9 mouse cellular contexts compared by ENCODE assay signal in the genomic region with DNA sequence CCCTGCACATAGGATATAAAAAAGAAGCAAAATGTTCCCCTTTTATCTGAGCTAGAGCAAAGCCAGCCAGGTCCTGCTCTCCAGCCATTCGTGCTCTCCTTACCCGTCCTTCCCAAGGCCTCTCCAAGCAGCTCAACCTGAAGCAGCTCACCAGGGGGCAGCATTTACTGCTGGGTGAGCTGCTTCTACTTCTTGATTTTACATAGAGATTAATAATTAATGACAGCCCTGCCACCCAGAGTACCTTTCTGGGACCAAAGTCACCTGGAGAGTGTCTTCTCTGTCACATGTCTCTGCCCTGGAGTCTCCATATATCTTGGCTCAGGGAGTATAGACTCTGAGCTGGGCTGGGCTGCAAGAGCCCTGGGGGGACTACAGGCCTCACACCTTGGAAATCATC.
DNase-seq lines count a peak whose midpoint lies in the region; ATAC-seq and TF ChIP-seq lines count a peak whose summit lies in the region.
"Had no signal": no experiment of that assay in that cellular context is flagged by ENCODE, and none has a peak within 500 bp of the region (broad histone marks: within the 10 kb centered on the region; RNA-seq: fewer than 3 reads in every experiment).

No protein-coding gene starts in this region.

- H3K27ac ChIP-seq in hindbrain, embryonic 14.5 days: no peak overlapping the region
- no peak overlapping the region for H3K27ac ChIP-seq in hindbrain, embryonic 12.5 days
- no peak overlapping the region for H3K27ac ChIP-seq in midbrain, embryonic 14.5 days (replicated peaks; ENCODE audit: low read depth, low read length)
- H3K27ac ChIP-seq: macrophage had no signal

- in situ Hi-C loops in Patski (cut with MboI; ENCODE audit: low pct_unique_long_range_greater_than_20kb): no loop called here

- peak; percentile 55 for DNase-seq in hindbrain, embryonic 14.5 days (ENCODE audit: low spot score)
- DNase-seq in Patski (ENCODE audit: low read depth, low spot score): peak; percentile 10
- DNase-seq in cerebellum, postnatal 25 days: peak; percentile 19 to 48
- peak; percentile 28 to 36 for DNase-seq in left cerebral cortex, postnatal 36 days (ENCODE audit: low spot score in 2 of 2)
- DNase-seq in midbrain, embryonic 14.5 days: peak; percentile 76
- peak; percentile 58 for DNase-seq in thymus, postnatal 14 days

- CTCF ChIA-PET in Patski (lab: Charles Lee): interaction anchor here (0.7 to 1.4 kb wide), 3 partner anchors 12 to 110 kb away, joined by 3 read pairs; no protein-coding TSS in a partner anchor

- peaks cover 12% of the 10 kb centered on the region; the same call in 1 of the 2 replicates for H3K4me1 ChIP-seq in hindbrain, embryonic 14.5 days (replicated peaks; ENCODE audit: control insufficient read depth, insufficient read depth, low read length)
- H3K4me1 ChIP-seq in hindbrain, embryonic 12.5 days: peaks cover 49% of the 10 kb centered on the region
- H3K4me1 ChIP-seq in midbrain, embryonic 14.5 days (ENCODE audit: control insufficient read depth, insufficient read depth, low read length): peaks cover 6% of the 10 kb centered on the region

- no peaks in the 10 kb centered on the region for H3K27me3 ChIP-seq in hindbrain, embryonic 14.5 days (ENCODE audit: control insufficient read depth, insufficient read depth, low read length)
- no peaks in the 10 kb centered on the region for H3K27me3 ChIP-seq in hindbrain, embryonic 12.5 days
- H3K27me3 ChIP-seq in Patski: no peaks in the 10 kb centered on the region
- H3K27me3 ChIP-seq in midbrain, embryonic 14.5 days (ENCODE audit: control insufficient read depth, insufficient read depth, low read length): no peaks in the 10 kb centered on the region

- POLR2A ChIA-PET in Patski (lab: Charles Lee): no interaction called here

- peak; percentile 67 for TF ChIP-seq CTCF in Patski (IDR thresholded peaks at IDR 0.05)

- H3K9me3 ChIP-seq in hindbrain, embryonic 14.5 days (ENCODE audit: control insufficient read depth, low read length): no peaks in the 10 kb centered on the region
- no peaks in the 10 kb centered on the region for H3K9me3 ChIP-seq in hindbrain, embryonic 12.5 days (replicated peaks)
- no peaks in the 10 kb centered on the region for H3K9me3 ChIP-seq in midbrain, embryonic 14.5 days (ENCODE audit: control insufficient read depth, low read length)

- 23% methylated on average over 2 of the region's 2 CpGs for WGBS in hindbrain, embryonic 14.5 days
- WGBS in hindbrain, embryonic 12.5 days: 27% methylated on average over 2 of the region's 2 CpGs
- WGBS in midbrain, embryonic 14.5 days: 35% methylated on average over 2 of the region's 2 CpGs

- intact Hi-C loops in left cerebral cortex, postnatal 36 days (cut with DNase I): loop anchor here (2.0 kb wide), 2 partner anchors 116 to 174 kb away; no protein-coding TSS in a partner anchor

- H3K4me2 ChIP-seq in hindbrain, embryonic 14.5 days (replicated peaks): no peak overlapping the region
- no peak overlapping the region for H3K4me2 ChIP-seq in hindbrain, embryonic 12.5 days (replicated peaks)
- no peak overlapping the region for H3K4me2 ChIP-seq in midbrain, embryonic 14.5 days (ENCODE audit: low read length)

- no peak overlapping the region for H3K4me3 ChIP-seq in hindbrain, embryonic 14.5 days (replicated peaks; ENCODE audit: low read length)
- no peak overlapping the region for H3K4me3 ChIP-seq in hindbrain, embryonic 12.5 days
- no peak overlapping the region for H3K4me3 ChIP-seq in midbrain, embryonic 14.5 days (replicated peaks; ENCODE audit: low read depth, low read length)

- H3K36me3 ChIP-seq in hindbrain, embryonic 14.5 days (replicated peaks; ENCODE audit: control insufficient read depth, insufficient read depth): no peaks in the 10 kb centered on the region
- no peaks in the 10 kb centered on the region for H3K36me3 ChIP-seq in hindbrain, embryonic 12.5 days
- H3K36me3 ChIP-seq in midbrain, embryonic 14.5 days (ENCODE audit: control insufficient read depth, insufficient read depth, low read length): no peaks in the 10 kb centered on the region

- no peak overlapping the region for H3K9ac ChIP-seq in hindbrain, embryonic 14.5 days
- no peak overlapping the region for H3K9ac ChIP-seq in hindbrain, embryonic 12.5 days
- H3K9ac ChIP-seq in midbrain, embryonic 14.5 days (replicated peaks; ENCODE audit: low read length): no peak overlapping the region

- ATAC-seq in hindbrain, embryonic 14.5 days (ENCODE audit: low FRiP score): no peak
- ATAC-seq in hindbrain, embryonic 12.5 days (ENCODE audit: low FRiP score): no peak
- ATAC-seq in Patski: no peak
- ATAC-seq in granulocyte monocyte progenitor cell, adult 5-6 weeks (replicated peaks; ENCODE audit: poor library complexity, severe bottlenecking): peak; percentile 58
- ATAC-seq in midbrain, embryonic 14.5 days (ENCODE audit: low FRiP score, low TSS enrichment): 0 out of 2 replicates have a peak, but pooled peaks have one; percentile 37

Comparison
In these comparisons a context has a peak if more than half of its experiments do, and no peak if none do; other contexts are left out.
1. ATAC-seq: peak in granulocyte monocyte progenitor cell, adult 5-6 weeks (single experiment) and midbrain, embryonic 14.5 days (single experiment); none in hindbrain, embryonic 14.5 days (single experiment), hindbrain, embryonic 12.5 days (single experiment) and Patski (single experiment).
2. DNase-seq: peak in every context shown above with its lines; median percentile 76 in midbrain, embryonic 14.5 days; 58 in thymus, postnatal 14 days; 55 in hindbrain, embryonic 14.5 days; 34 in cerebellum, postnatal 25 days; 32 in left cerebral cortex, postnatal 36 days; 10 in Patski.